In genomic region chr9:70216517-70216916, GRCm38 (mm10) we compare ENCODE assay signal across 18 mouse cellular contexts.
"Had no signal": no experiment of that assay in that cellular context is flagged by ENCODE, and none has a peak within 500 bp of the region (broad histone marks: within the 10 kb centered on the region; RNA-seq: fewer than 3 reads in every experiment).

No protein-coding gene starts in this region.

- H3K9ac ChIP-seq: liver, embryonic 12.5 days; liver, embryonic 14.5 days; lung, embryonic 14.5 days; midbrain, embryonic 13.5 days; midbrain, embryonic 15.5 days; neural tube, embryonic 13.5 days; neural tube, embryonic 15.5 days had no signal

- DNase-seq: lung, embryonic 14.5 days; lung, postnatal 10 days; lung, postnatal 4 days; retina, postnatal 1 day; right cerebral cortex, adult 18-20 months; right cerebral cortex, postnatal 25 days; right cerebral cortex, postnatal 4 days; spleen, adult 18-20 months; thymus, adult 2 months; thymus, postnatal 25 days had no signal

- H3K9me3 ChIP-seq: liver, embryonic 12.5 days; midbrain, embryonic 10.5 days; midbrain, embryonic 13.5 days; midbrain, embryonic 15.5 days; neural tube, embryonic 13.5 days; neural tube, embryonic 15.5 days had no signal

- H3K27ac ChIP-seq: liver, embryonic 12.5 days; liver, embryonic 14.5 days; midbrain, embryonic 10.5 days; midbrain, embryonic 13.5 days; midbrain, embryonic 15.5 days; neural tube, embryonic 13.5 days; neural tube, embryonic 15.5 days had no signal

- H3K27me3 ChIP-seq: liver, embryonic 12.5 days; midbrain, embryonic 13.5 days; midbrain, embryonic 15.5 days; neural tube, embryonic 13.5 days; neural tube, embryonic 15.5 days had no signal

- H3K4me1 ChIP-seq: liver, embryonic 12.5 days; midbrain, embryonic 13.5 days; midbrain, embryonic 15.5 days; neural tube, embryonic 13.5 days; neural tube, embryonic 15.5 days had no signal

- H3K36me3 ChIP-seq: liver, embryonic 12.5 days; midbrain, embryonic 10.5 days; midbrain, embryonic 13.5 days; midbrain, embryonic 15.5 days; neural tube, embryonic 13.5 days; neural tube, embryonic 15.5 days had no signal

- H3K4me2 ChIP-seq: liver, embryonic 12.5 days; lung, embryonic 14.5 days; midbrain, embryonic 13.5 days; midbrain, embryonic 15.5 days; neural tube, embryonic 13.5 days; neural tube, embryonic 15.5 days had no signal

- H3K4me3 ChIP-seq: liver, embryonic 12.5 days; midbrain, embryonic 10.5 days; midbrain, embryonic 13.5 days; midbrain, embryonic 15.5 days; myocyte; neural tube, embryonic 13.5 days; neural tube, embryonic 15.5 days had no signal

- ATAC-seq: liver, embryonic 12.5 days; midbrain, embryonic 13.5 days; midbrain, embryonic 15.5 days had no signal
